Mouse (Mus musculus): ENCODE results near the gene Ndufc2.

- TF ChIP-seq CTCF (IDR thresholded peaks at IDR 0.05) (no peak), EP300 (IDR thresholded peaks at IDR 0.05) (0 out of 2 replicates have a peak, but pooled peaks have one; percentile 31)
These were observed 39.2 kb downstream of the Ndufc2 start for GRCm38 (mm10) chr7:97438986-97439385.

Measured in lung, postnatal 0 days (tissue).